Mouse (Mus musculus): ENCODE data around the gene Cpsf7.

GRCm38 (mm10) chr19:10510759-10511330, 14.2 kb upstream of the Cpsf7 start:
- no peak for TF ChIP-seq E2F4 (IDR thresholded peaks at IDR 0.05; ENCODE audit: insufficient read depth)
- no peak for TF ChIP-seq POLR2A (IDR thresholded peaks at IDR 0.05; ENCODE audit: insufficient read length, low read depth)
- TF ChIP-seq SRF (IDR thresholded peaks at IDR 0.05; ENCODE audit: control insufficient read depth, insufficient read length, low read depth), result no peak
- TF ChIP-seq TCF12 (IDR thresholded peaks at IDR 0.05; ENCODE audit: insufficient read depth, poor library complexity, severe bottlenecking), result no peak
- no peak for TF ChIP-seq MYOD1 (IDR thresholded peaks at IDR 0.05; ENCODE audit: control insufficient read depth in 1 of 3, insufficient read length in 2 of 3, low read depth in 2 of 3)
- no peak for TF ChIP-seq MAX (IDR thresholded peaks at IDR 0.05; ENCODE audit: low read depth)
- TF ChIP-seq POLR2AphosphoS2 (IDR thresholded peaks at IDR 0.05; ENCODE audit: insufficient read length, low read depth), result no peak
- TF ChIP-seq CEBPB (IDR thresholded peaks at IDR 0.05; ENCODE audit: insufficient read depth, poor library complexity, severe bottlenecking), result no peak
